Mouse (Mus musculus) CH12.LX (cell line): ENCODE measurements at regions not wholly inside any gene's neighbourhood (a gene's known extent, or its start where the extent isn't known, plus 50 kb on each side); places are given as distances from the start of the nearest gene placed in this dataset.

ENCODE experiments used
- DNase-seq: peaks from one replicate; pipeline ENCODE4 v3.0.0-alpha.2; 2013; ENCODE audit errors: extremely low read depth
- H3K27ac ChIP-seq: 2 replicates; pipeline ENCODE4 v1.5.1; 2012; ENCODE audit warnings: low read depth, mild to moderate bottlenecking, control low read depth, moderate library complexity; ENCODE audit not compliant: insufficient read depth
- H3K27me3 ChIP-seq: replicated peaks from 2 replicates; pipeline ENCODE3; 2012; ENCODE audit warnings: inconsistent platforms
- H3K36me3 ChIP-seq, 2 experiments: replicated peaks in 1 of 2; 2 replicates each; pipeline versions ENCODE3 to v1.6.1; 2012; ENCODE audit warnings: inconsistent platforms in 1 of 2, low read length in 1 of 2, mild to moderate bottlenecking in 1 of 2, mixed read lengths in 1 of 2, moderate library complexity in 1 of 2; ENCODE audit not compliant: control insufficient read depth in 1 of 2, insufficient read depth in 1 of 2
- H3K4me1 ChIP-seq, 2 experiments: 2 replicates each; pipeline ENCODE4 v1.6.1; 2012; ENCODE audit warnings: inconsistent platforms in 1 of 2, moderate library complexity in 1 of 2; ENCODE audit not compliant: insufficient read depth in 2 of 2, control insufficient read depth in 1 of 2
- H3K4me2 ChIP-seq: 2 replicates; pipeline ENCODE4 v1.6.1; 2012; ENCODE audit warnings: low read depth, mild to moderate bottlenecking, control low read depth; ENCODE audit not compliant: poor library complexity, insufficient read depth, severe bottlenecking
- H3K4me3 ChIP-seq, 3 experiments: fragments of 150-350 bp in 1 of 3; sonication (generic) in 1 of 3; replicated peaks in 1 of 3; 2 replicates each; pipeline versions ENCODE3 to v1.5.1; 2011 to 2012; ENCODE audit warnings: low read depth in 2 of 3, low read length in 2 of 3, mild to moderate bottlenecking in 2 of 3, moderate library complexity in 2 of 3, control low read depth in 1 of 3, improper control_type of control experiment in 1 of 3, inconsistent platforms in 1 of 3, mixed read lengths in 1 of 3; ENCODE audit not compliant: poor library complexity in 1 of 3
- H3K79me2 ChIP-seq: replicated peaks from 2 replicates; pipeline ENCODE4 v1.6.1; 2012; ENCODE audit warnings: mild to moderate bottlenecking, moderate library complexity; ENCODE audit not compliant: control insufficient read depth, poor library complexity, insufficient read depth, severe bottlenecking; ENCODE audit errors: extremely low read depth
- H3K9ac ChIP-seq: 2 replicates; pipeline ENCODE4 v1.6.1; 2012; ENCODE audit warnings: low read depth, mild to moderate bottlenecking, control low read depth, moderate library complexity; ENCODE audit not compliant: insufficient read depth
- H3K9me3 ChIP-seq: replicated peaks from 2 replicates; pipeline ENCODE3; 2012; ENCODE audit warnings: low read length, inconsistent platforms, mixed read lengths
- BHLHE40 ChIP-seq: IDR thresholded peaks from 2 replicates; pipeline ENCODE4 v1.6.1; 2011; ENCODE audit warnings: mild to moderate bottlenecking, low read depth, low read length, improper control_type of control experiment
- CHD1 ChIP-seq: IDR thresholded peaks from 2 replicates; pipeline ENCODE4 v1.6.1; 2012; ENCODE audit warnings: low read depth, low read length, improper control_type of control experiment, inconsistent platforms
- E2F4 ChIP-seq: IDR thresholded peaks from 2 replicates; pipeline ENCODE4 v1.6.1; 2011; ENCODE audit warnings: low read depth, low read length, improper control_type of control experiment; ENCODE audit not compliant: insufficient replicate concordance
- ELF1 ChIP-seq: IDR thresholded peaks from 2 replicates; pipeline ENCODE4 v1.6.1; 2014; ENCODE audit warnings: low read depth, mild to moderate bottlenecking, inconsistent platforms, low read length, improper control_type of control experiment
- ETS1 ChIP-seq: conservative IDR thresholded peaks from 2 replicates; pipeline ENCODE4 v1.6.1; 2012; ENCODE audit warnings: low read depth, mild to moderate bottlenecking, inconsistent platforms, low read length, improper control_type of control experiment, moderate library complexity
- IRF4 ChIP-seq: IDR thresholded peaks from 2 replicates; pipeline ENCODE4 v1.6.1; 2014; ENCODE audit warnings: low read depth, mild to moderate bottlenecking, inconsistent platforms, low read length, improper control_type of control experiment
- JUND ChIP-seq: conservative IDR thresholded peaks from 2 replicates; pipeline ENCODE4 v1.6.1; 2011; ENCODE audit warnings: low read depth, low read length, improper control_type of control experiment
- MAFK ChIP-seq: IDR thresholded peaks from 2 replicates; pipeline ENCODE4 v1.6.1; 2011; ENCODE audit warnings: low read length, improper control_type of control experiment; ENCODE audit not compliant: insufficient replicate concordance
- MAX ChIP-seq: IDR thresholded peaks from 2 replicates; pipeline ENCODE4 v1.6.1; 2011; ENCODE audit warnings: low read length, improper control_type of control experiment
- MEF2A ChIP-seq: IDR thresholded peaks from 2 replicates; pipeline ENCODE4 v1.6.1; 2014; ENCODE audit warnings: low read depth, mild to moderate bottlenecking, inconsistent platforms, low read length, improper control_type of control experiment, borderline replicate concordance
- MXI1 ChIP-seq: IDR thresholded peaks from 2 replicates; pipeline ENCODE4 v1.6.1; 2011; ENCODE audit warnings: mild to moderate bottlenecking, low read depth, low read length, improper control_type of control experiment
- NELFE ChIP-seq: IDR thresholded peaks from 2 replicates; pipeline ENCODE4 v1.6.1; 2011; ENCODE audit warnings: low read depth, low read length, improper control_type of control experiment
- PAX5 ChIP-seq: IDR thresholded peaks from 2 replicates; pipeline ENCODE4 v1.6.1; 2012; ENCODE audit warnings: low read length, inconsistent platforms, mixed read lengths
- POLR2A ChIP-seq: IDR thresholded peaks from 2 replicates; pipeline ENCODE4 v1.6.1; 2011; ENCODE audit warnings: low read depth, mild to moderate bottlenecking, improper control_type of control experiment, low read length
- POLR2AphosphoS2 ChIP-seq: IDR thresholded peaks from 2 replicates; pipeline ENCODE4 v1.6.1; 2011; ENCODE audit warnings: low read depth, low read length, improper control_type of control experiment
- RAD21 ChIP-seq: IDR thresholded peaks from 2 replicates; pipeline ENCODE4 v1.6.1; 2011; ENCODE audit warnings: low read depth, mild to moderate bottlenecking, low read length, improper control_type of control experiment, moderate library complexity
- RCOR1 ChIP-seq: conservative IDR thresholded peaks from 2 replicates; pipeline ENCODE4 v1.6.1; 2012; ENCODE audit warnings: low read depth, mild to moderate bottlenecking, inconsistent platforms, low read length, improper control_type of control experiment
- SMC3 ChIP-seq: IDR thresholded peaks from 2 replicates; pipeline ENCODE4 v1.6.1; 2011; ENCODE audit warnings: low read depth, low read length, improper control_type of control experiment
- TBP ChIP-seq: conservative IDR thresholded peaks from 2 replicates; pipeline ENCODE4 v1.6.1; 2011; ENCODE audit warnings: low read depth, low read length, improper control_type of control experiment
- TCF12 ChIP-seq: IDR thresholded peaks from 2 replicates; pipeline ENCODE4 v1.6.1; 2014; ENCODE audit warnings: low read depth, mild to moderate bottlenecking, inconsistent platforms, low read length, improper control_type of control experiment
- UBTF ChIP-seq: IDR thresholded peaks from 2 replicates; pipeline ENCODE4 v1.6.1; 2012; ENCODE audit warnings: low read depth, mild to moderate bottlenecking, inconsistent platforms, low read length, improper control_type of control experiment, moderate library complexity
- USF1 ChIP-seq: IDR thresholded peaks from 2 replicates; pipeline ENCODE4 v1.6.1; 2014; ENCODE audit warnings: low read depth, mild to moderate bottlenecking, inconsistent platforms, low read length, improper control_type of control experiment
- USF2 ChIP-seq: conservative IDR thresholded peaks from 2 replicates; pipeline ENCODE4 v1.6.1; 2011; ENCODE audit warnings: low read depth, low read length, improper control_type of control experiment
- ZC3H11A ChIP-seq: IDR thresholded peaks from 2 replicates; pipeline ENCODE4 v1.6.1; 2012; ENCODE audit warnings: low read depth, mild to moderate bottlenecking, inconsistent platforms, low read length, improper control_type of control experiment
- ZKSCAN1 ChIP-seq: IDR thresholded peaks from 2 replicates; pipeline ENCODE4 v1.6.1; 2012; ENCODE audit warnings: low read depth, inconsistent platforms, low read length, improper control_type of control experiment, borderline replicate concordance
- dilution Hi-C: fragments of 300-500 bp; cut with MboI; formaldehyde crosslinking; loops from 2 replicates; pipeline ENCODE4 v1.14.3; 2020; ENCODE audit warnings: low sequenced_read_pairs; ENCODE audit not compliant: extremely low pct_unique_long_range_greater_than_20kb, extremely low pct_ligation_motif_present
- in situ Hi-C: fragments of 300-500 bp; cut with MboI; formaldehyde crosslinking; loops from 3 replicates; pipeline ENCODE4 v1.14.3; 2019; ENCODE audit warnings: low sequenced_read_pairs, low pct_ligation_motif_present, low pct_unique_long_range_greater_than_20kb, mixed read lengths

GRCm38 (mm10) chr14:76810041-76810440, 226.5 kb upstream of the Ccdc122 start:
- Histone ChIP-seq H3K36me3 (no peaks in the 10 kb centered on the region), H3K27ac (no peak overlapping the region), H3K9ac (no peak overlapping the region), H3K4me3 (no peak overlapping the region), H3K4me2 (no peak overlapping the region), H3K79me2 (no peaks in the 10 kb centered on the region), H3K4me1 (no peaks in the 10 kb centered on the region), H3K27me3 (no peaks in the 10 kb centered on the region), H3K9me3 (peaks cover 2% of the 10 kb centered on the region)
- in situ Hi-C loops, result no loop called here
- no peak for TF ChIP-seq BHLHE40
- no peak for TF ChIP-seq ZC3H11A
- no peak for TF ChIP-seq CHD1
- no peak for TF ChIP-seq USF1
- TF ChIP-seq ZKSCAN1, result no peak
- no peak for TF ChIP-seq ETS1
- no peak for TF ChIP-seq RAD21
- TF ChIP-seq POLR2AphosphoS2, result no peak
- TF ChIP-seq JUND, result no peak
- TF ChIP-seq RCOR1, result no peak
- DNase-seq, result no peak
- dilution Hi-C loops, result no loop called here

DNA sequence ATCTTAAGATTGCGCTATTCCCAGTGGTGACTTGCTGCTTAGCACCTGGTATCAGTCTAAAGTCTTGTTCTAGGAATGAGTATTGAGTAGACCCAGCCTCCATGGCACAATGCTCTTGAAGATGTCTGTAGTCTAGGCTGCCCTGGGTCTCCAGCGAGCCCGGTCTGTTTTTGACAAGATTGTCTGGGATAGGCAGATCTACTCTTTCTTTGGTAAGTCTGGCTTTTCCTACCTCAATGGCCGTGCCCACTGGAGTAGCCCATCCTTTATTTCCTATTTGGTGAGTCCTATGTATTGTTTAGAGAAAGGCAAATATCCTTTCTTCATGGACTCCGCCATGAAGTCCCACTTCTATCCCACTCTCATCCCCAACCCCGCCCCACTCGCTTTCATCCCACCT, 227.2 kb upstream of the Ccdc122 start:
- H3K36me3 ChIP-seq, result no peaks in the 10 kb centered on the region

GRCm38 (mm10) chr14:76805151-76805785, 231.3 kb upstream of the Ccdc122 start:
- H3K9ac ChIP-seq, result no peak overlapping the region
- TF ChIP-seq E2F4 (no peak), UBTF (no peak), ETS1 (no peak), USF2 (no peak), PAX5 (no peak), MEF2A (no peak), SMC3 (no peak), TBP (no peak), NELFE (no peak), ELF1 (no peak), IRF4 (no peak), MAX (no peak), MXI1 (no peak)
- H3K79me2 ChIP-seq, result no peaks in the 10 kb centered on the region
- dilution Hi-C loops (no loop called here), in situ Hi-C loops (no loop called here)
- no peak overlapping the region for H3K4me3 ChIP-seq
- no peaks in the 10 kb centered on the region for H3K4me1 ChIP-seq
- H3K36me3 ChIP-seq, result no peaks in the 10 kb centered on the region
- DNase-seq, result no peak
- no peaks in the 10 kb centered on the region for H3K27me3 ChIP-seq
- no peak overlapping the region for H3K27ac ChIP-seq
- peaks cover 2% of the 10 kb centered on the region for H3K9me3 ChIP-seq
- no peak overlapping the region for H3K4me2 ChIP-seq

More for the DNA sequence above, 227.2 kb upstream of the Ccdc122 start:
- DNase-seq, result no peak
- Histone ChIP-seq H3K4me2 (no peak overlapping the region), H3K4me3 (no peak overlapping the region), H3K79me2 (no peaks in the 10 kb centered on the region), H3K27me3 (no peaks in the 10 kb centered on the region), H3K4me1 (no peaks in the 10 kb centered on the region), H3K27ac (no peak overlapping the region), H3K9ac (no peak overlapping the region), H3K9me3 (peaks cover 2% of the 10 kb centered on the region)
- in situ Hi-C loops, result no loop called here
- no peak for TF ChIP-seq MAFK
- TF ChIP-seq IRF4, result no peak
- TF ChIP-seq POLR2AphosphoS2, result no peak
- no peak for TF ChIP-seq TCF12
- no peak for TF ChIP-seq POLR2A
- TF ChIP-seq ETS1, result no peak
- dilution Hi-C loops, result no loop called here
